Mouse (Mus musculus): ENCODE data around the gene Slc30a10. TPM values are rescaled to one million over a fixed set of nuclear protein-coding genes. Genes with fewer than 3 reads are reported as not detected.

Gene Slc30a10
- total and polyA plus RNA-seq, 3 experiments = not detected

- dilution Hi-C loops (cut with MboI; ENCODE audit: extremely low pct_ligation_motif_present, extremely low pct_unique_long_range_greater_than_20kb, low sequenced_read_pairs) = no loop called here
- Histone ChIP-seq H3K79me2 (replicated peaks; ENCODE audit: control insufficient read depth, extremely low read depth, insufficient read depth, poor library complexity, severe bottlenecking) (no peaks in the 10 kb centered on the region), H3K4me2 (ENCODE audit: insufficient read depth, low read depth, poor library complexity, severe bottlenecking) (no peak overlapping the region), H3K27me3 (replicated peaks) (no peaks in the 10 kb centered on the region), H3K4me3 (replicated peaks in 1 of 3; ENCODE audit: low read depth in 2 of 3, low read length in 2 of 3, poor library complexity in 1 of 3) (no peak overlapping the region), H3K9ac (ENCODE audit: insufficient read depth, low read depth) (no peak overlapping the region), H3K36me3 (replicated peaks in 1 of 2; ENCODE audit: control insufficient read depth in 1 of 2, insufficient read depth in 1 of 2, low read length in 1 of 2) (peaks cover 72 to 96% of the 10 kb centered on the region in 2 experiments), H3K4me1 (ENCODE audit: control insufficient read depth in 1 of 2, insufficient read depth in 2 of 2) (no peaks in the 10 kb centered on the region), H3K27ac (ENCODE audit: insufficient read depth, low read depth) (no peak overlapping the region), H3K9me3 (replicated peaks; ENCODE audit: low read length) (no peaks in the 10 kb centered on the region)
- TF ChIP-seq ZC3H11A (IDR thresholded peaks at IDR 0.05; ENCODE audit: low read depth, low read length) (no peak), EP300 (IDR thresholded peaks at IDR 0.05; ENCODE audit: low read length) (no peak), CTCF (conservative IDR thresholded peaks at IDR 0.05 in 1 of 2, IDR thresholded peaks at IDR 0.05 in 1 of 2; ENCODE audit: low read depth in 2 of 2, low read length in 2 of 2) (no peak), NELFE (IDR thresholded peaks at IDR 0.05; ENCODE audit: low read depth, low read length) (no peak), ZKSCAN1 (IDR thresholded peaks at IDR 0.05; ENCODE audit: borderline replicate concordance, low read depth, low read length) (no peak)
- in situ Hi-C loops (cut with MboI; ENCODE audit: low pct_ligation_motif_present, low pct_unique_long_range_greater_than_20kb, low sequenced_read_pairs) = no loop called here
- DNase-seq (ENCODE audit: extremely low read depth) = no peak
Measured at GRCm38 (mm10) chr1:185418011-185418410, 36.6 kb upstream of the Slc30a10 start.

DNA sequence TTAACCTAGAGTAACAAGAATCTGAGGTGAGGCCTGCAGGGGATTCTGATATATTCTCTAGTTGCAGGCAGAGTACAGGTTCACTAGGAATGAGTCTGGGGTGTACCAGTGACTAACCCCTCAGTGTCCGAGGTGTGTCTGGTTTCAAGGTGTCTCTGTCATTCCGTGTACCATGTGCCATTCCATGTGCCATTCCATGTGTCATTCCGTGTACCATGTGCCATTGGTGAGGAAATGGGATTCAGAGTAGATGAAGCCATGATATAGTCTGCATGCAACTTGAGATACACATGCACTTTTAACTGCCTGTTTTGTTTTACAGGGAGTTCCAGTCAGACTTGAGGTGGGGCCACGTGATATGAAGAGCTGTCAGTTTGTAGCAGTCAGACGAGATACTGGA, 34.8 kb upstream of the Slc30a10 start:
- no peak overlapping the region for H3K27ac ChIP-seq (ENCODE audit: insufficient read depth, low read depth)
- no peak for TF ChIP-seq ETS1 (conservative IDR thresholded peaks at IDR 0.05; ENCODE audit: low read depth, low read length)
- no peak for TF ChIP-seq RAD21 (IDR thresholded peaks at IDR 0.05; ENCODE audit: low read depth, low read length)
- TF ChIP-seq USF2 (conservative IDR thresholded peaks at IDR 0.05; ENCODE audit: low read depth, low read length) = no peak
- TF ChIP-seq MYC (IDR thresholded peaks at IDR 0.05; ENCODE audit: low read depth, low read length) = no peak
- TF ChIP-seq HCFC1 (IDR thresholded peaks at IDR 0.05; ENCODE audit: low read depth, low read length) = no peak
- no peak for TF ChIP-seq RCOR1 (conservative IDR thresholded peaks at IDR 0.05; ENCODE audit: low read depth, low read length)
- no peak for TF ChIP-seq MAX (IDR thresholded peaks at IDR 0.05; ENCODE audit: low read length)
- no peak for TF ChIP-seq ZNF384 (IDR thresholded peaks at IDR 0.05; ENCODE audit: low read depth, low read length)
- TF ChIP-seq SIN3A (IDR thresholded peaks at IDR 0.05; ENCODE audit: low read length) = no peak
- TF ChIP-seq MAFK (IDR thresholded peaks at IDR 0.05; ENCODE audit: insufficient replicate concordance, low read length) = no peak
- no peaks in the 10 kb centered on the region for H3K9me3 ChIP-seq (replicated peaks; ENCODE audit: low read length)
- H3K79me2 ChIP-seq (replicated peaks; ENCODE audit: control insufficient read depth, extremely low read depth, insufficient read depth, poor library complexity, severe bottlenecking) = no peaks in the 10 kb centered on the region
- no peak overlapping the region for H3K4me2 ChIP-seq (ENCODE audit: insufficient read depth, low read depth, poor library complexity, severe bottlenecking)
- no peaks in the 10 kb centered on the region for H3K4me1 ChIP-seq (ENCODE audit: control insufficient read depth in 1 of 2, insufficient read depth in 2 of 2)
- DNase-seq (ENCODE audit: extremely low read depth) = no peak
- H3K4me3 ChIP-seq (replicated peaks in 1 of 3; ENCODE audit: low read depth in 2 of 3, low read length in 2 of 3, poor library complexity in 1 of 3) = no peak overlapping the region
- H3K27me3 ChIP-seq (replicated peaks) = no peaks in the 10 kb centered on the region
- no peak overlapping the region for H3K9ac ChIP-seq (ENCODE audit: insufficient read depth, low read depth)
- dilution Hi-C loops (cut with MboI; ENCODE audit: extremely low pct_ligation_motif_present, extremely low pct_unique_long_range_greater_than_20kb, low sequenced_read_pairs) = no loop called here
- in situ Hi-C loops (cut with MboI; ENCODE audit: low pct_ligation_motif_present, low pct_unique_long_range_greater_than_20kb, low sequenced_read_pairs) = no loop called here
- H3K36me3 ChIP-seq (replicated peaks in 1 of 2; ENCODE audit: control insufficient read depth in 1 of 2, insufficient read depth in 1 of 2, low read length in 1 of 2) = peaks cover 72 to 97% of the 10 kb centered on the region in 2 experiments

DNA sequence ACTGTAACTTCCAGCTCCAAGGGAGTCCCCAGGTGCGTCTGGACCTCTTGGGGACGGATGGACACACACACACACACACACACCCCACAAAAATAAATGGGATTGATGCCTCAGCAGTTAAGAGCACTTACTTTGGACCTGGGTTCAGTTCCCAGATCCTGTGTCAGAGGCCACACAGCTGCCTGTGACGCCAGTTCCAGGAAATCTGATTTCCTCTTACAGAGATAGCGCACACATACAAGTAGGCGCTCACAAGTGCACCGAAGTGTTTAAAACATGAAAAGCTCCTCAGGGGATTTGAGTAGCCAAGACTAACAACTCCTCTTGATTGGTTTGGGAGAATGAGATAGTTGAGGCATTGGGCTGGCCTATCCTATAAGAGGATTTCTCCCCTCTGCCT, 33.9 kb upstream of the Slc30a10 start:
- TF ChIP-seq SMC3 (IDR thresholded peaks at IDR 0.05; ENCODE audit: low read depth, low read length) (no peak), ETS1 (conservative IDR thresholded peaks at IDR 0.05; ENCODE audit: low read depth, low read length) (no peak), POLR2AphosphoS2 (IDR thresholded peaks at IDR 0.05; ENCODE audit: low read depth, low read length) (no peak), KAT2A (IDR thresholded peaks at IDR 0.05; ENCODE audit: insufficient replicate concordance, low read length) (no peak), GABPA (IDR thresholded peaks at IDR 0.05; ENCODE audit: insufficient replicate concordance, low read depth, low read length) (no peak), RAD21 (IDR thresholded peaks at IDR 0.05; ENCODE audit: low read depth, low read length) (no peak), MAZ (IDR thresholded peaks at IDR 0.05; ENCODE audit: low read depth, low read length) (no peak), NELFE (IDR thresholded peaks at IDR 0.05; ENCODE audit: low read depth, low read length) (no peak), JUND (conservative IDR thresholded peaks at IDR 0.05; ENCODE audit: low read depth, low read length) (no peak), CTCF (conservative IDR thresholded peaks at IDR 0.05 in 1 of 2, IDR thresholded peaks at IDR 0.05 in 1 of 2; ENCODE audit: low read depth in 2 of 2, low read length in 2 of 2) (no peak), ZKSCAN1 (IDR thresholded peaks at IDR 0.05; ENCODE audit: borderline replicate concordance, low read depth, low read length) (no peak), TCF12 (IDR thresholded peaks at IDR 0.05; ENCODE audit: low read depth, low read length) (no peak), NRF1 (IDR thresholded peaks at IDR 0.05; ENCODE audit: low read depth, low read length) (no peak), JUN (IDR thresholded peaks at IDR 0.05; ENCODE audit: insufficient read depth, low read depth, low read length) (no peak), SIN3A (IDR thresholded peaks at IDR 0.05; ENCODE audit: low read length) (no peak), RCOR1 (conservative IDR thresholded peaks at IDR 0.05; ENCODE audit: low read depth, low read length) (no peak), EP300 (IDR thresholded peaks at IDR 0.05; ENCODE audit: low read length) (no peak), USF2 (conservative IDR thresholded peaks at IDR 0.05; ENCODE audit: low read depth, low read length) (no peak), E2F4 (IDR thresholded peaks at IDR 0.05; ENCODE audit: insufficient replicate concordance, low read depth, low read length) (no peak)
- H3K4me3 ChIP-seq (replicated peaks in 1 of 3; ENCODE audit: low read depth in 2 of 3, low read length in 2 of 3, poor library complexity in 1 of 3) = no peak overlapping the region
- H3K9me3 ChIP-seq (replicated peaks; ENCODE audit: low read length) = no peaks in the 10 kb centered on the region
- H3K36me3 ChIP-seq (replicated peaks in 1 of 2; ENCODE audit: control insufficient read depth in 1 of 2, insufficient read depth in 1 of 2, low read length in 1 of 2) = peaks cover 72 to 98% of the 10 kb centered on the region in 2 experiments
- H3K9ac ChIP-seq (ENCODE audit: insufficient read depth, low read depth) = no peak overlapping the region
- H3K27me3 ChIP-seq (replicated peaks) = no peaks in the 10 kb centered on the region
- H3K4me2 ChIP-seq (ENCODE audit: insufficient read depth, low read depth, poor library complexity, severe bottlenecking) = no peak overlapping the region
- dilution Hi-C loops (cut with MboI; ENCODE audit: extremely low pct_ligation_motif_present, extremely low pct_unique_long_range_greater_than_20kb, low sequenced_read_pairs) (no loop called here), in situ Hi-C loops (cut with MboI; ENCODE audit: low pct_ligation_motif_present, low pct_unique_long_range_greater_than_20kb, low sequenced_read_pairs) (no loop called here)
- H3K79me2 ChIP-seq (replicated peaks; ENCODE audit: control insufficient read depth, extremely low read depth, insufficient read depth, poor library complexity, severe bottlenecking) = no peaks in the 10 kb centered on the region
- no peaks in the 10 kb centered on the region for H3K4me1 ChIP-seq (ENCODE audit: control insufficient read depth in 1 of 2, insufficient read depth in 2 of 2)
- no peak for DNase-seq (ENCODE audit: extremely low read depth)
- no peak overlapping the region for H3K27ac ChIP-seq (ENCODE audit: insufficient read depth, low read depth)
